Mouse (Mus musculus): Measurements from ENCODE around the gene Mlf2.

Gene Mlf2

DNA sequence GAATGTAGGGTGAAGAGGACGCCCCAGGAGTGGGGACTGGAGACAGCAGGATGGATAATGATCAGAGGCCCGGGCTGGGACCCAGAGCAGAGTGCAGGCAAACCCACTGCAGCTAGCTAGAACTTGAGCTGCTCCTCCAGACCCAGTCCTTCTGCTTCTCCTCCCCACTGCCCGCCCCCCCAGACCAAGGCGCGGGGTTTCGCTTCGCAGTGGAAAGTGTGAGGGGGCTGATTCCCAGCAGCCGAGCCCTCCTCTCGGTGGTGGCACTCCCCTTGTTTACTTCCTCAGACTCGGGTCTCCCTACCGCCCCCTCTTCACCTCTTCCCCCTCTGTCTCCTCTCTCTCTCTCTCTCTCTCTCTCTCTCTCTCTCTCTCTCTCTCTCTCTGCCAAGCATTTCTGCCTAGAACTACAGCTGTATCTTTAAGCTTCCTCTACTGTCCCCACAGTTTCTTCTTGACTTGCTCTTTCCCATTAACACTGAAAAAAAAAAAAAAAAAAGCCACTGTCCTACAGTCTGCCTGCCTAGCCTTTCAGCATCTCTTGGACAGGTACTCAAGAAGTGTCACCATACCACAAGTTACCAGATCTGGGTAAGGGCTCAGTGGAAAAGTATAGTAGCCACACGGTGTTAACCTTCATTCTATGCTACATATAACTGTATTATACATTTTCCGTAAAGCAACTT lies 19.5 kb upstream of the Mlf2 start, which contains the start of gene Lag3:
Gene Lag3 (minus strand): TSS at position 173 of the 686 bp plus-strand sequence.
- no peak for DNase-seq (ENCODE audit: low spot score in 2 of 2)

DNA sequence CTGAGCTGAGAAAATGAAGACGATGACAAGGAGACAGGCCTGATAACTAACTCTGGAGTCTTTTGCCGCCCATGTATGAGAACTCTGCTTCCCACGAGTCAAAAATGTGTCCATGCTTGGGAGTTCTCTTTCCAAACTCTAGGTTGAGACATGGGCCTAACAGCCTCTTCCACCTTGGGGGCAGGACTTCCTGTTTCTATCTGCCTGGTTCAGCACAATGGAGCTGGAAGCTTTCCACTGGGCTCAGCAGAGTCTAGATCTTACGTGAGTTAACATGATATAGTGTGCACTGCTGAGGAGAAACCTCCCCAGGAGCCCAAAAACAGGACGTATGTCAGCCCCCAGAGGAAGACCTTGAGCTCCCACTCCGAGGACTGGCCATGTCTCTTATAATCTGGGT lies 18.0 kb upstream of the Mlf2 start:
- DNase-seq (ENCODE audit: low spot score in 2 of 2) = no peak

DNA sequence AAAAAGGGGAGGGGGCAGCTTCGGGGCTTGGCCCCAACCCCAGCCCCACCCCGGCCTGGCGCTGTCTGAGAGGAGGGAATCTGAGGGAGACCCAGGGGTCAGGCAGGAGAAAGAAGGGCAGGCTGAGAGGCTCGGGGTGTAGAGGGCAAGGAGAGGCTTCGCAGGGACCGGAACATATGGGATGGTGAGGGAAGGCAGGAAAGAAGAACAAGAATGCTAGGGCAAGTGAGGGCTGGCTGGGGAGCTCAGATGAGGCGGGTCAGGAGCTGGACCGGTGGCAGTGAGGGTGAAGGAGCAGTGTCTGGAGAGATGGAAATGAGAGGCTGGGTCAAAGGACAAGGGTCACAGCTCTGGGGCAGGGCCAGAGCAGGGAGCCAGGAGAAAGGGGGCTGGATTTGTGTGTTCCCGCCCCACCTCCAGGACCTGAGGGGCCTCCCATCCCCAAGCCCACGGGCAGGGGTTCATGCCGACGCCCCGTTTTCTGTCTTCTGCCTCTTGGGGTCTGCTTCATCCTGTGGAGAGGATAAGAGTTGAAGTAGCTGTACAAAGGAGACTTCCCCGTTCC lies 17.4 kb upstream of the Mlf2 start:
- DNase-seq (ENCODE audit: low spot score in 2 of 2) = no peak

DNA sequence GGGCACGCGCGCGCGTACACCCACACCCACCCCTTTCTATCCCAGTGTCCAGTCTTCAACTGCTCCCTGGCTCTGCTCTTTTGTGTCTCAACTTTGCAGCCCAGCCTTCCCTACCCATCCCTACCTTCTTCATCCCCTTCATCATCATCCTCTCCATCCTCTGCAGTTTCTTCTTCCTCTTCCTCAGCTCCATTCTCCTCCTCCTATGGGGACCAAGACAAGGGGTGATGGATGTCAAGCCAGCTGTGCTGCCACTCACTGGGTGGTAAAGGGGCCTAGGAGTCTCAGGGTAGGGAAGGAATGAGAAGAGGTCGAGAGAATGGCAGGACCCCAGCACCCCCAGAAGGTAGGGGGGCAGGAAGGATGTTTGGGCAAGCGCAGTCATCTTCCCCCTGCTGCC lies 16.7 kb upstream of the Mlf2 start:
- no peak for DNase-seq (ENCODE audit: low spot score in 2 of 2)

DNA sequence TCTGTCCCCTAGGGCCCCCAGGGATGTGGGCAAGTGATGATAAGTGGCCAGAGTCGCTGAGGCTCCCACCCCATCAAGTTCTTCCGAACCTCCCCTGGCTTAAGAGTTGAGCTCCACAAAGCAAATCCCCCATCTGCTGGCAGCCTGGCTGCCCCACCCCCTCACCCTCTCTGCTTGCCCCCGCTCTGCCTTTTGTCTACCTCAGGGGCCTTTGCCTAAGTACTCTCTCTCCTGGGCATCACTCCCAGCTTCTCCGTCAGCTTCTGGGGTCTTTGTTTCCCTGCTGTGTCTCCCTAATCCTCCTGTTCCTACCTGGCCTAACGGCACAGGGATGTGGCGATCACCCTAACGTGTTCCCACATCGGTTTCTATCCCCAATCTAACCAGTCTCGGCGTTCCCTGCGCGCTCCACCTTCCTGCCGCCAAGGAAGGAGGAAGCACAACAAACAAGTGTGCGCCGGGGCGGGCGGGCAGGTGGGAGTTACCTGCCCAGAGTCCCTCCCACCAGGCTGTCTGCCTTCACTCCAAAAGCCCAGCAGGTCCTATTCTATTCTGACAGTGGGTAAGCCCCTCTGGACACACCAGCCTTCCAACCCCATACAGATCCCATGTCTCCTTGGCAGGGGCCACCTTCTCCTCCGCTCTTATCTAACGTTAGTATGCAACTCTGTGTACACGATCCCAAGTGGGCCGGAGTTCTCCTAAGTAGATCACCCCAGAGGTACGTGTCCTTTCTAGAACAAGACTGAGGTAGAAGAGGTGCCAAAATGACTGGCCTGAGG lies 15.8 kb upstream of the Mlf2 start:
- no peak for DNase-seq (ENCODE audit: low spot score in 2 of 2)

DNA sequence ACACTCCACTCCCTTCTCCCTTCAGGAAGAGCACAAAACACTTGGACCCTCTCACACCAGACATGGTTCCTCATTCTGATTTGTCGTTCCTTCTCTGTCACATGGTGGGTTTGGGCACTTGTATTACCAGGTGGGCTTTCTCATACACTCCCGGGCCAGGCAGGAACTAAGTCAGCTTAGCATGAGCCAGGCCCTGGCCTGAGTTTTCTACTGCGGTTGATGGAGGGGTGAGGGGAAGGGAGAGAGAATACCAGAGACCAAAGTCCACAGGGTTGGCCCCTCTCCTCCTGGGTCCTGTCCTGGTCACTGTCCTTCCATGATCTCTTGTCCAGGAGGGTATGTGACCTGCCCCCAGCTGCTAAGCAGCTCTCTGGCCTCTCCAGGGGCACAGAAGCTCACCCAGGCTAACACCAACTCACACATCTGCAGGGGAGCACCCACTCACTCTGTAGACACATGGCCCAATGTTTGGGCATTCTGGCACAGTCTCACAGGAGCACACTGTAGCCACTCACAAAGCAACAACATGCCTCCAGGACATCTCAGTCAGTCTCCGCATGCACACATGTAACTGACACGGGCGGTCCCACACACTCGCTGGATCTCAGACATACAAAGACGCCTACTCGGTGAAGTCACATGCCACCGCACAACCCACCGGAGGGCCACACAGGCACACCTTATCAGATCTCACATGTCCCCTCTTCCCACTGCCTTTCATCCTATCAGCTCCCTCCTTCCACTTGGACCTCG lies 15.1 kb upstream of the Mlf2 start:
- DNase-seq (ENCODE audit: low spot score in 2 of 2) = peak; percentile 83 to 84

DNA sequence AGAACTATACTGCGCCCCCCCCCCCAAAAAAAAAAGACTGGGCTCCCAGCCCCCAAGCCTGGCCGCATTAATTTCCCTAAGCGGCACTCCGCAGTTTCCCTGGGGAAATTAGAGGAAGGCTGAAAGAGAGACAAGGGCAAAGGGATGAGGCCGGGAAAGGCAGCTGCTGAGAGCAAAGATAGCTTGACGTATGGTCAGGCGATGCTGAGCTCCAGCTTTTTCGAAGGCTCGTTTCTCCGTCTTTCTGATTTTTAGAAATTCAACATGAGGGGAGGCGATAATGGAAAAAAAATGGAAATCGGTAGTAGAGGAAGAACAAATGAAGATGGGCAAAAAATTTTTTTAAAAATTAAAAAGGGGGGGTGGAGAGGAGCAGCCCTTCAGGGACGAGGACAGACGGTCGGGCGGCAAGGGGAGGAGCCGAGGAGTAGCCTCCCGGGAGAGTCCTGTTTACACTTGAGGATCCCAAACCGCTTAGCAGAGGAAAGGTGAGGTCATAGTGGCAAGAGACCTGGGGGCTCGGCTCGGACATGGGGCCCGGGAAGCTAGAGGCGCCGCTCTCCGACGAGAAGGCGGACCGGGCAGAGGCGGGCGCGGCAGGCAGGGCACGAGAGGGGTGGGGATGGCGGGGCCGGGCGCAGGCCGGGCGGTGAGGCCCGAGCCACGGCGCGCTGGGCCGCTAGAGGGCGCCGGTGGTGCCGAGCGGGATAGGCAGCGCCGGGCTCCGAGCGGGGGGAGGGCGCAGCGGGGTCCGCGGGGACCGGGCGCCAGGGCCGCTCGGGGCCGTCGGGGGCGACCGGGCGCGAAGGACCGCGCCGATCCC lies 14.3 kb upstream of the Mlf2 start:
- peak; percentile 74 to 80 for DNase-seq (ENCODE audit: low spot score in 2 of 2)

DNA sequence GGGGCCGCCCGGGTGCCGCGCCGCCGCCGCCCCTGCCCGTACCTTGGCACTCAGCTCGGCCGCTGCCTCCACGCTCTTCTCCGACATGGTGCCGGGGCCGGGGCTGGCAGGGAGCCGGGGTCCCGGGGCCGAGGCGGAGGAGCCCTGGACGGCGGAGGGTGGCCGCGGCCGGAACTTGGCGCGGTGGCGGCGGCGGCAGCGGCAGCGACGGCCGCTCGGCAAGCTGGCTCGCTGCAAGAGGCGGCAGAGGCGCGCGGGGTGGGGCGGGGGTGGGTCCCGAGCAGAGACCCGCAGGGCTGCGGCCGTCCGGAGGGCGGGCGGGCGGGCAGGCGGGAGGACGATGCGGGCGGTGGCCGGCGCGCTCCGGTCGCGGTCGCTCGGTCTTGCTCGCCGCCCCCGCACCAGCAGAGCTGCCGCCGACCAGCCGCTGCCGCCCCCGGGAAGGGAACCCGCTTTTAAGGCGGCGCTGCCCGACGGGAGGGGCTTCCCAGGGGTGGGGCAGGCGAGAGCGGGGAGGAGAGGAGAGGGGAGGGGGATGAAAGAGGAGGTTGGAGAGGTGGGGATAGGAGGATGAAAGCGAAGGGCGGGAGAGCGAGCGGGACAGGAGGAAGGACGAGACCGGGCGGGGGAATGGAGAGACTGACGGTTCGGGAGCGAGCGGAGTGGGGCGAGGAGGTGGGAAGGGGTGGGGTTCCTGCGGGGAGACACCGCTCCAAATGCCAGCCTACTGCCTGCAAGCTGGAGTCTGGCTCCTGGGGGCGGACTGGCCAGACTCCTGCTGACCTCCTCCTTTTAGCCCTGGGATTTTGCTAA lies 13.5 kb upstream of the Mlf2 start:
- DNase-seq (ENCODE audit: low spot score in 2 of 2) = peak; percentile 90 to 94

DNA sequence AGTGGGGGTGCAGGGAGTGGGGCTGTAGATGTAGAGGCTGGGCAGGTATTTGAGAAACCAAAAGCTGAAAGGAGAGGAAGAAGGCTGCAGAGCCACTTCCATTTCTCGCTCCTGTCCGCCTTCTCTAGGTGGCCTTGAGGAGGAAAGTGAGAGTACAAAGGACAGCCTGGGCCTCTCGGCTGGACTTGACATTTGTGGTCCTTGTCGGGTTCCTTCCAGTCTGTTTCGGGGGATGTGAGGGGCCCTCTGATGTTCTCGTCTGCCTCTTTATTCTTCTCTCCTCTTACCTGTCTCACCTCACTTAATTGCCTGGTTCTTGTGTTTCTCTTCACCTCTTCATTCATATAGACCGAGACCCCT lies 12.9 kb upstream of the Mlf2 start:
- DNase-seq (ENCODE audit: low spot score in 2 of 2) = no peak

DNA sequence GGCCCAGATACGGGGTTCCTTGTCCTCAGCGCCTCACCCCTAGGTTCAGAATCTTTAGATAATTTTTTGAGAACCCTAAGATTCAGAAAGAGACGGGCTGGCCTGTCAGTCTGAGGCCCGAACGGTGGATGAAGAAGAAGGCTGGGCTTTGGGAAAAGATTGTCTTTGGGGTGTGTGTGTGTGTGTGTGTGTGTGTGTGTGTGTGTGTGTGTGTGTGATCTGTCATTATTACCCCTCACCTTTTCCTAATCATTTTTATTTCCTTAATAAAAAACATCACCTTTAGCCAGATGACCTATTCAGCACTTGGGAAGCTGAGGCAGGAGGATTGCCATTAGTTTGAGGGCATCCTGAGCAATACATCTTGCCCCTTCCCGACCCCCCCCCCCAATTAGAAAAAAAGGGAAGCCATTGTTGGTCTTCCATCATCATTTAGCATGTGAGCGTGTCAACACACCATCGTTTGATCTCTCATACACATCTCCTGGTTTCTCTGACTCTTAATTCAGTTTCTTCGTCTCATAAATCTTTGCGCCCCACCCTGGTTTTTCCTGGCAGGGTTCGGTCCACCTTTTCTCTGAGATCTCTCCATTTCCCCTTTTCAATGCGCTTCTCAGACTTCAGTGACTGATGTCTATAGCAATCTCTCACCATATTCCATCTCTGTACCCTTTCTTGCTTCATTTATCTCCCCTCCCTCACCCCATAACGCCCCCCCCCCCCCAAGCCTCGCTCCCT lies 12.1 kb upstream of the Mlf2 start:
- no peak for DNase-seq (ENCODE audit: low spot score in 2 of 2)

DNA sequence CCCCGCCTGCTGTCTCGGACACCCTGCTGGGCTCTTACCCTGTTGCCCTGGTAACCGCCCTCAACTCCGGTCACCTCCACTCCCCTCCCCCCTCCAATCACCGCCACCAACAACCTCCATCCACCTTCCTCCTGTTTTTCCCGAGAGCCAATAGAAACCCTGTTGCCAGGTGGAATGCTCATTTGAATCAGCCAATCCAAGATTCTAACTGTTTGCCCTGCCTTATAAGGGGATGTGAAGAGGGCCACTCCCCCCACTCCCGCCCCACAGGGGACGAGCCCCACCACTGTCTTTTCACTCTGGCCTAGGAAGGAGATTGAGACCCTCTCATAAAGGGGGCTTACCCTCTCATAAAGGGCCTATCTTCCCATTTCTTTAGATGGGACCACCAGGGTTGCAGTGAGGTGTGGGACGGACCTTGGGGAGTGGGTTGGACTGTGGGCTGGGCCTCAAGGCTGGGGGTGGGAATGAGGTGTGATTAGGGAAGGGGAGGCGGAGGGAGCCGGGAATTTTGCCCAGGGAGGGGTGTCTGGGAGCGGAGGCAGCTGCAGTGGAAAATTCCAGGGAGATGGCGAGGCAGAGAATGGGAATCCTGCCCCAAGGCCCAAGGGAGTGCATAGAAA lies 11.4 kb upstream of the Mlf2 start, which contains the start of gene Ptms:
Gene Ptms (minus strand): TSS at position 409 of the 623 bp plus-strand sequence.
- DNase-seq (ENCODE audit: low spot score in 2 of 2) = peak; percentile 89 to 93

DNA sequence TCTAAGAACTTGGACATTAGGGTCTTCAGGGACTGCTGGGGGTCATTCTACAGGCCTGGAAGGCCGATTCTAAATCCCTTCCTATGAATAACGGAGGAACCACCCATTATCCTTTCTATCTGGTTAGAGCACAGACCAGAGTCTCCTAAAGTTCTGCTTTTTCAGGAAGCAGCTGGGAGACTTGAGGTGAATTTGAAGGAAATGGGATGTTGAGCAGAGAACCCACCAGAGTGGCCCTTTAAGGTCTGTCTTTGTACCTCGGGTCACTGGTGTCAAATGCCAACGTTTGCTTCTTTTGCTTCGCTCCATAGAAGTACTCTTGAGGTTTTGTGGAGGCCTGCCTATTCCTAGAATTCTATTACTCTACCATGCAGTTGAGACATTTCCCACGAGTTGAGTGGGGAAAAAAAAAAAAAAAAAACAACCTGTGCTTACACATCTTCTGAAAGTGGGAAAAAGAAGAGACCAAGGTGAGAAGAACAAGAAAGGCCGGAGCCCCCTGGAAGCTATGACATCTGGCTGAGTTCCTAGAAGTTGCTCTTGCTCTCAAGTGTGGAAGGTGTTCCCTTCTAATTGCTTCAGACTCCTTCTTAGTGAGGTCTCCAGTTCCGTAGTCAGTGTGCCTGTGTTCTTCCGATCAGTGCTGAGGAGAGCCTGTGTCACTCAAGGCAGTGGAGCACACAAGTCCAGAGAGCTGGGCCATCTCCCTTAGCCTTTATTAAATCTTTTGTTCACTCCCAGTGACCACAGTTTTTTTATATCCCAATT lies 10.7 kb upstream of the Mlf2 start:
- DNase-seq (ENCODE audit: low spot score in 2 of 2) = no peak

DNA sequence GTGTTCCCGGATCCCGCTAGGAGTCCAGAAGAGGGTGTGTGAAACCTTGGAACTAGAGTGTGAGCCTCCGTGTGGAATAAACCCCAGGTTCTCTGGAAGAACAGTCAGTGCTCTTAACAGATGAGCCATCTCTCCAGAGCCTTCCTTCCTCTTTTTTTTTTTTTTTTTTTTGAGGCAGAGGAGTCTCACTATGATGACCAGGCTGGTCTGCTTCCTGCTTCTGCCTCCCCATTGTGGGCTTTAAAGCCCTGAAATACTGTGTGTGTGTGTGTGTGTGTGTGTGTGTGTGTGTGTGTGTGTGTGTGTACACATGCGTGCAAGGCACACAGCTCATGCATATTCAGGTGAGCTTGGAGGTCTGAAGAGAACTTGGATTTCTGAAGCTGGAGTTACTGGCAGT lies 9.6 kb upstream of the Mlf2 start:
- DNase-seq (ENCODE audit: low spot score in 2 of 2) = no peak

DNA sequence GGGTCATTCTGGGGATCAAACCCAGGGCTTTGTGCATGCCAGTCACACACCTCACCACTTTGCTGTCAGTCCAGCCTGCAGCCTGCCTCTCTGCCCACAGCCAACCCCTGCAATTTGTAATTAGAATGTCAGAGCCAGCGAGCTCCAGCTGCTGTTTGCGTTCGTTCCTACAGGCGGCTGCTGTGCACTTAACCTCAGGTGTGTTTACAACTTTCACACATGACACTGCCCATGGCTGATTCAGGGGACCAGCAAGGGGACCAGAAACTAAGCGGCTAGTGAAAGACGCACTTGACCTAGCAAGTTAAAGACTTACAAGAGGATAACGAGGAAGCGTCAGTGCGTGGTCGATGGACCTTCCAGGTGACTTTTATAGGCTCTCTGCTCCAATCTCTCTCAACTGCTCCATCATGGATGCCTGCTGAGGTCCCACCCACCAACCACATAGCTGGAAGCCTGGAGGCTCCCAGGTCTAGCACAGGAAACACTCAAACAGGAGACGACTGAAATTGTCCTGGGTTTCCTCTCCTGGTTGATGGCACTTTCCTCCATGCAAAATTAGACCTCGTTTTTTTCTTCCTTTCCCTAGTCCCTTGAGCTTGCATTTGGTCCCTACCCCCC lies 5.9 kb upstream of the Mlf2 start:
- no peak for DNase-seq (ENCODE audit: low spot score in 2 of 2)

DNA sequence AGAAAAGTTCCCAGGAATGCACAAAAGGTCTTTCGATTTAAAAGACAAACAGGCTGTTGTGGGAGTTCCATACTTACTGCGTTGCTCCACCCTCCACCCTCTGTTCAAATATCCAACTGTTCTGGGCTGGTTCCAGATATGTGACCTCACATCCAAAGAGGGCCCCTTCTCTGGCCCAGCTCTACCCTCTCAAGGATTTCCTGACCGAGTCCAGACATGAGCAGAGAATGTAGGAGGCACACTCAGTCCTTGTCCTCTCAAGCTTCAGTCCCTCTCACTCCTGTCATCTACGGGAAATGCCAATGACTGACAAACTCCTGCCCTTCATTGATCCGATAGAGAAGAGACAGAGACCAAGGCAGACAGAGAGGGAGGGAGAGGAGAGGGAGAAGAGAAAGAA lies 5.2 kb upstream of the Mlf2 start:
- DNase-seq (ENCODE audit: low spot score in 2 of 2) = no peak

DNA sequence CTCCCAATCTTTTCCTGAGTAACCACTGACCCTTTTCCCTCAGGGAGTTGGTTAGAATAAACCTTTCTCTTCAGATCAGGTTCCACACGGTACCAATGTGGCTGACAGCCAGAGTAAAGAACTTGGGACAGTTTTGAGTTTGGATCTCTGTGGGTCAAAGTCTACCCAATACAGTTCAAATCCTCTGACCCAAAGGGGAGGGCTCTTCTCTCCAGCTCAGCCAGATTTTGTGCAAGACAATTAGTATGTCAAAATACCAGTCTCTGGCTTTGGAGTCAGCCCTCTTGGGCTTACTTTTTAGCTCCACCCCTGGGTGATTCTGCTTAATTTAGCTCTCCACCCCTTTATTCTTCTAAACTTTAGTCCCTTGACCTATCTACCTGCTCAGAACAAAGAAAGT lies 955 bp upstream of the Mlf2 start:
- no peak for DNase-seq (ENCODE audit: low spot score in 2 of 2)

DNA sequence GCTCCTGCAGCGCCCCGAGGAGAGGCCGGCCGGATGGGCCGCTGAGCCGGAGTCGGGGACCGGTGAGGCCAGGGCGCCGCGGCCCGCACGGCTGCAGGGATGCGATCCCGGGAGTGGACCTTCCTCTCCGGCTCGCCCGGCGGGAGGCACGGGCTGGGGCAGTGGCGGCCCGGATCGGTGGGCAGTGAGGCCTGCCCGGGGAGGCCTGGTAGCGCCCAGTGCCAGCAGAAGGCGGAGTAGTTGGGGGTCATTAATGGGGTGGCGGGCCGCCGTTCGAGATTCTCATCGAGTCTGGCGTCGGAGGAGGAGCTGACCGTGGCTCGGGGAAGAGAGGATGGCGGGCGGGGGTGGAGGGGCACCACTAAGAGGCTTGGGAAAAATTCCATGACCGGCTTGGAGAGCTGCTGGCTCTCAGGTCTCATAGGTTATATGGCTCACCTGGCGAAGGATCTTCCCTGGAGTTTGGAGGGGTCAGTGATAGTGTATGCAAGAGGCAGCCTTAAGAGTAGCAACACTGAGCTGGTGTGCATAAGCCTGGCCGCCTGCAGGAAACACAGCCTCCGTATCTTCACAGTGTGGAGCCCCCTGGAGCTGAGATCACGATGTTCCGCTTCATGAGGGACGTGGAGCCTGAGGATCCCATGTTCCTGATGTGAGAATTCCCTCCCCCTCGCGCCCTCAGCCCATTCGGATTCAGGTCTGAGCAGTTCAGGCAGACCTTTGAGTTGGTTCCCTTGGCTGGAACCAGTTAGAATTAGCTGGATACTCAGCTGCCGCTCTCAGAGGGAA lies 533 bp downstream of the Mlf2 start:
- DNase-seq (ENCODE audit: low spot score in 2 of 2) = peak; percentile 47 to 58

Measured in right cerebral cortex, postnatal 36 days (tissue).